Mouse (Mus musculus) MN1 (cell line): ENCODE results near the gene Mgp.

Experiments used
- DNase-seq: peaks from one replicate; pipeline ENCODE4 v3.0.0-alpha.2; 2016; ENCODE audit warnings: low spot score

Gene Mgp

GRCm38 (mm10) chr6:136852348-136852747 lies 23.3 kb downstream of the Mgp start:
- no peak for DNase-seq

DNA sequence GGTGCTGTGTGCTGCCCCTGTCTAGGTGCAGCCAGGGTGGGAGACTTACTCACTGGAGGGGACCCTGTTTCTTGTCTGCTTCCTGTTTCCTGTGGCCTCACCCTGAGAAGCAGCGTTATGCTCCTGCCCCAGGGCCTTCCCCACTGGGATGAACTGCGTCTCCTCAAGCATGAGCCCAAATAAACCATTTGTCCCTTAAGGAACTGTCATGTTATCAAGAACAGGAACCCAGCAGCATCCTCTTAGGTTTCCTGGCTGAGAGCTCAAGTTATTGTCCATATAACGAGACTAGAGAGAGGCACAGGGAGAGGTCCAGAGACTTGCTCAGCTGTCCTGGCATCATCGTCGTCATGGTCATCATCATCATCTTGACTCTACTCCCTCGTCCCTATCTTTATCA lies 25.4 kb downstream of the Mgp start:
- no peak for DNase-seq

- no peak for DNase-seq
These were observed 26.7 kb downstream of the Mgp start for GRCm38 (mm10) chr6:136848971-136849370.

- no peak for DNase-seq
These were observed 27.2 kb downstream of the Mgp start for GRCm38 (mm10) chr6:136848399-136848798.

DNA sequence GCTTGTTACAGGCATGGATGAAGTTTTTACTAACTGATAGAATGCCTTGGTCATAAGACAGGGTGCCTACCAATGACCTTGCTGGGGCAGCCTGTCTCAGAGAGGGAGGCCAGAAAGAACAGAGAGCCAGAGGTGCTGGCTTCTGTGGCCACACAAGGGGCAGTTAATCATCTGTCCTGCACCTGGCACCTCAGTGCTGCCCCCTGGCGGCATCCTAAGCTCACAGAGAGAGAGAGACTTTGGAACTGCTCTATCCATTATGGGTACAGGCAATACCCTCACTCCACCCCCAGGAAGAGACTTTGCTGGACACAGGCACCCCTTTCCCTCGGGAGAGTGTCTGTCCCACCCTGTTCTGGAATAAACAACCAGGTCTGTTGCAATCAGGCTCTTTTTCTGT lies 27.8 kb downstream of the Mgp start:
- no peak for DNase-seq

DNA sequence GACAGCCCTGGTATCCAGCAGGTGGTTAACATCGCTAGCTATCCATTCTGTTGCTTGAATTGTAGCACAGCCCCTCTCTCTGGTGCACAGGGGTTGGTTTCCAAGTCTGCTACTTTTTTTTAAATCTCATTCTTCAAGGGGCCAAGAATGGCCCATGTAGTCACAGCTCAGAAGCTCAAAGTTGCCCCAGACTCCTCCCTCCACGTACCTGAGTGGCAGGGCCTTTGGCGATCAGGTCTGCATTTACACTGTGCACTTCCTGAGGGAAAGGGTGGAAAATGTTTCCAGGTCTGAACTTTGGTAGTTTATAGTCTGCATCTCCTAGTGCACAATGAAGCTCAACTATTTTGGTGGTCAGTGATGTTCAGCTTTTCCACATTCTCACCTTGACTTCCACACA lies 28.4 kb downstream of the Mgp start:
- no peak for DNase-seq

- no peak for DNase-seq
These were observed 29.7 kb downstream of the Mgp start for GRCm38 (mm10) chr6:136845706-136846480.

GRCm38 (mm10) chr6:136844903-136845302 lies 30.7 kb downstream of the Mgp start:
- no peak for DNase-seq

DNA sequence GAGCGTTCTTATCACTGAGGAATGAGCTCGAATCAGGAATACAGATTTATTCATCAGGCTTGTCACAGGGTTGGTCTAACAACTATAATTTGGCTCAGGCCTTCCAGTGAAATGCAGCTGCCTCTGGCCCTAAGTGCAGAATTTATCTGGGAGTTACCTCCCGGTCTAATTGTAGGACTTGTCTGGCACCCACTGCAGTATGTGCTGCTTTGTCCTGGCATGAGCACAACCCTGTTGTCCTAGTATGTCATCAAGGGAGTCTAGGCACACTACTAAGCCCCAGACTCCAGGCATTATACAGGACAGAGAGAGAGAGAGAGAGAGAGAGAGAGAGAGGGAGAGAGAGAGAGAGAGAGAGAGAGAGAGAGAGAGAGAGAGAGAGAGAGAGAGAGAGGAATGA lies 38.3 kb downstream of the Mgp start:
- no peak for DNase-seq

DNA sequence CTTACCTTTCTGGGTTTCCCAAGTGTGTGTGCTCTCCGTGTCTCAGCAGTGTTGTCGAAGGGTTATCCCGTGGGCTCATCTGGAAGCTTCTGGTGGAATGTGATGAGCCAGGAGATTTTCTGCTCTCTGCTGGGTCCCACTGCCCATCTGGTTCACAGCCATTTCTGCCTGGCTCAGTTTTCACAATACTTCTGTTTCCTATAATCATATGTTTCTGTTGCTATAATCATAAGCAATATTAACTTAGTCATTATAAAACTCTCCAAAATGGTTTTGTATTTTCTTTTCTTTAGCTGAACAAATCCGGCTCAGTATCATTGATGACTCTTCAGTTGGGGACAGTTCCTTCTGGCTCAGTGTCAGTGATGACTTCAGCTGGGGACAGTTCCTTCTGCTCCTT lies 40.3 kb downstream of the Mgp start, which contains the start of gene Smco3:
TSS of gene Smco3 (minus strand) at position 101 of the 400 bp plus-strand sequence.
- no peak for DNase-seq

GRCm38 (mm10) chr6:136831712-136832111 lies 43.9 kb downstream of the Mgp start:
- DNase-seq = no peak

DNA sequence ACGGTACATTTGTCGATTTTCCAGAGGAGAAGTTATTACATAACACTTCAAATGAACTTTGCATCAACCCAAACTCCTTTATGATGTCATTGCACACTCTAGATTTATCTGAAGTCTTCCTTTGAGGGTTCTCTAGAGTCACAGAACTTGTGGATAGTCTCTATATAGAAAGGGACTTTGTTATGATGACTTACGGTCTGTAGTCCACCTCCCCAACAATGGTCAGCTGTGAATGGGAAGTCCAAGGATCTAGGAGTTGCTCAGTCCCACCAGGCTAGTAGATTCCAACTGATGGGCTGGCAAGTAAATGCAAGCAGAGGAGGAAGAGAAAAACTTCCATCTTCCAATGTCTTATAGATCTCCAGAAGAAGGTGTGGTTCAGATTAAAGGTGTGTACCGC lies 46.9 kb downstream of the Mgp start:
- DNase-seq = no peak

- peak; percentile 98 for DNase-seq
These were observed 47.6 kb downstream of the Mgp start, which contains the start of gene Wbp11 for GRCm38 (mm10) chr6:136827881-136828561. TSS of gene Wbp11 (minus strand) at chr6:136828233.

- DNase-seq = no peak
These were observed 48.1 kb downstream of the Mgp start, which contains the start of gene BC049715 for GRCm38 (mm10) chr6:136827516-136827880. TSS of gene BC049715 (plus strand) at chr6:136827626.

GRCm38 (mm10) chr6:136827116-136827515 lies 48.5 kb downstream of the Mgp start:
- peak; percentile 42 for DNase-seq

DNA sequence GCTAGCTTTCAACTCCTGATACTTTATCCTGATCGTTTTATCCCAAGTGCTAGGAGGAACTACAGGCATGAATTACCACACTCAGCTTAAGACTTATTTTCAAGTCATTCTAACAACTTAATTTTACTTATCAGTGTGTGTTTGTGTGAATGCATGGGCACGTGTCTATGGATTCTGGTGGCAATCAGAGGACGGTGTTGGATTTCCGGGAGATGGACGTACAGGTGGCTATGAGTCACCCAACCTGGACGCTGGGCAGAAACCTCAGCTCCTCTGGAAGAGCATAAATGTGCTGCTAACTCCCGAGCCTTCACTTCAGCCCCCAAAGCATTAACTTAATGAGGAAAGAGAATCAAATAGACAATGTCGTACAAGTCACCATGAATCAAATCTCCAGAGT lies 50.6 kb downstream of the Mgp start:
- DNase-seq = no peak
